Mouse (Mus musculus) R1 (cell line): ENCODE results near the gene Cyp2c40.
"Not testable (repeated sequence)": the region's sequence is repeated elsewhere in the genome, so short reads cannot be mapped to it uniquely, and the experiment has no call there.

Experiments used
- DNase-seq: peaks from one replicate; pipeline ENCODE4 v3.0.0-alpha.2; 2018; ENCODE audit warnings: low read depth, low spot score

Cyp2c40 gene

GRCm38 (mm10) chr19:39812714-39813113 lies at the start of gene Cyp2c40:
Gene Cyp2c40, minus strand, starts transcription at chr19:39812814.
- DNase-seq = not testable (repeated sequence)

DNA sequence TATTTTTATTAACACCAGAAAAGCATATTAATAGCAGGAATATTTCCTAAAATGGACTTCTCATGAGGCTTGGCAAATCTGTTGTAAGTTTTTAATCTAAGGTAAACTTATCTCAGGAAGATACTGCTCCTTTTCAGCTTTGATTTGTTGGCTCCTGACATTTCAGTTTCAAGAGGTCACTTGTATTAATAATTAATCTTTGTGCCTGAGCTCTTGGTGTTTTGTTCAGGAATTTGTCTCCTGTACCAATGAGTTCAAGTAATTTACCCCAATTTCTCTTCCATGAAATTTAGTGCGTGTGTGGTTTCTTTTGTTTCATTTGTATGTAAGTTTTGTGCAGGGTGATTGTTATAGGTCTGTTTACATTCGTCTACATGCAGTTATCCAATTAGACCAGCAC lies 8.3 kb upstream of the Cyp2c40 start:
- DNase-seq = not testable (repeated sequence)

DNA sequence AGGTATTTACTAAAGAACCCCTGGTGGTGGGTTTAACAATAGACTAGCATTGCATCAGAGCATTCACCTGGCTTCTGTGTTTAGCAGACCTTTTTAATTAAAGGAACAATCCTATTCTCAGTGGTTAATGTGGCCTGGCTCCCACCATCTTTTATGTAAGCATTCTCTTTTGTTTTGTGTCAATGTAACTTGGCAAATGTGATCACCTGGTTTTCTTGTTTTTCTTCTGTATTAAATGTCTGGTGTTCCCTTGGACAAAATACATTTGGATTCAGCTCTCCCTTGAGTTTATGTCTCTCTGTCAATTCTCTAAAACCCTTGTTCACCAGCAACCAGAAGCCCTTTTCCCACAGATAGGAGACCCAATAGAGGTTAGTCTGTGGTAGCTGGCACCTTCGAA lies 3.8 kb upstream of the Cyp2c40 start:
- DNase-seq = peak; percentile 78

DNA sequence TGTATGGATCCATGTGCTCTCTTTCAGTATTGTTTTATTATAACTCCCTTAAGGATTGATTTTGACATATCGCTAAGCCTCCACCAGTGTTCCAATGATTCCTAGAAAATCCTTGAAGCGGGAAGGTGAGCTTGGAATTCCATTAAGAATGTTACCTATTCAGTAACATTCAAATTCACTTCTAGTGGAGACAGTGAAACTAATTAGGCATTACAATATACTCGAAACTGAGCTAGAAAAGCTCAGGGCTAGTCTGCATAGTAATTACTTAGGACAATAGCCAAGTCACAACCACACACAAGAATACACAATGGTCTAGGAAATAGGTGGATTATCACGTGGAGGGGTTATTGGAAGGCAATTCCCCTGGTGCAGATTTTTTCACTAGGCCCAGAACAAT lies 3.4 kb upstream of the Cyp2c40 start:
- DNase-seq = peak; percentile 92

- DNase-seq = peak; percentile 38
These were observed 27.2 kb downstream of the Cyp2c40 start for GRCm38 (mm10) chr19:39785458-39785857.

GRCm38 (mm10) chr19:39745357-39745756 lies 67.3 kb downstream of the Cyp2c40 start:
- DNase-seq = no peak

- peak; percentile 87 for DNase-seq
These were observed 68.3 kb downstream of the Cyp2c40 start for GRCm38 (mm10) chr19:39744361-39744760.

DNA sequence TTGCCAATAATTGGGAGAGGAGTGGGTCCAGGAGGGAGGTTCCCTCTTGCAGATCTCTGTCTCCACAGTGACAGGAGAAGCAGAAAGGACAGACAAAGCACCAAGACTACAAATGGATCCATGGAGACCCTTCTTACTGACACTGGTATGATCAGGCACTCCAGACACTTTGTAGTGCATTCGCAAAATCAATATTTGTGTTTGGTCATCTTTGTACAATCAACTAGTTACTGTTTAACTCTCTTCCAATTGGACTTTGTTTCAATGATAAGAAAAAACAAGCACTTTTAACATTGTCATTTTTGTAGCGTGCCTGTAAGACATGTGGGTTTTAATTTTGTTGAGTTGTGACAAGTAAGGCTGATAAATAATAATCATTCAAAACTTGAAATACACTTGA lies 71.7 kb downstream of the Cyp2c40 start, which contains the start of gene Cyp2c68:
TSS of gene Cyp2c68 (minus strand) at position 135 of the 400 bp plus-strand sequence.
- DNase-seq = no peak
